Mouse (Mus musculus) G1E-ER4 (cell line): ENCODE results near the gene Hmgn5. TPM values are rescaled to one million over a fixed set of nuclear protein-coding genes. Genes with fewer than 3 reads are reported as not detected.

Experiments
- GATA1 ChIP-seq: IDR thresholded peaks from one replicate; pipeline ENCODE4 v1.8.0; 2012; ENCODE audit warnings: low read length, inconsistent platforms
- polyA plus RNA-seq: library from polyadenylated mRNA; stranded (reverse); fragments of >175 nt; gene quantifications from 2 replicates; pipeline ENCODE4 v1.2.3, GENCODE M21; 2012

Hmgn5 gene
- polyA plus RNA-seq = 5.7 and 10.7 TPM in 2 replicates

- TF ChIP-seq GATA1 = no peak
Observed at GRCm38 (mm10) chrX:109013283-109013682, at the start of gene Hmgn5. Hmgn5 (minus strand) TSS chrX:109013404.

- TF ChIP-seq GATA1 = no peak
Observed at GRCm38 (mm10) chrX:109047773-109048172, 34.6 kb upstream of the Hmgn5 start.

- no peak for TF ChIP-seq GATA1
Observed at GRCm38 (mm10) chrX:109026224-109026623, 13.0 kb upstream of the Hmgn5 start.

- no peak for TF ChIP-seq GATA1
Observed at GRCm38 (mm10) chrX:109020858-109021257, 7.7 kb upstream of the Hmgn5 start.

GRCm38 (mm10) chrX:109014166-109014565, 962 bp upstream of the Hmgn5 start:
- TF ChIP-seq GATA1 = no peak

GRCm38 (mm10) chrX:109013686-109014085, 482 bp upstream of the Hmgn5 start:
- TF ChIP-seq GATA1 = no peak

GRCm38 (mm10) chrX:109012371-109013031, 703 bp downstream of the Hmgn5 start:
- TF ChIP-seq GATA1 = no peak

GRCm38 (mm10) chrX:109011611-109012185, 1.5 kb downstream of the Hmgn5 start:
- no peak for TF ChIP-seq GATA1

GRCm38 (mm10) chrX:109001277-109001676, 11.9 kb downstream of the Hmgn5 start:
- TF ChIP-seq GATA1 = no peak

Other genes with a start within 250 kb of the Hmgn5 start
- gene Brwd3, start 179.0 kb downstream of the Hmgn5 start, polyA plus RNA-seq = 1.1 and 1.2 TPM in 2 replicates
- gene Sh3bgrl, start 82.0 kb upstream of the Hmgn5 start, polyA plus RNA-seq = 2.1 and 2.9 TPM in 2 replicates
- not detected in 2 replicates for gene Gm6377, start 183.4 kb upstream of the Hmgn5 start, polyA plus RNA-seq